Mouse (Mus musculus): ENCODE results near the gene Dennd2d. TPM values are rescaled to one million over a fixed set of nuclear protein-coding genes. Genes with fewer than 3 reads are reported as not detected.

Dennd2d gene
- total and polyA plus RNA-seq, 3 experiments: 4.5 to 8.0 TPM; not detected in 1

- TF ChIP-seq UBTF (IDR thresholded peaks at IDR 0.05; ENCODE audit: borderline replicate concordance, insufficient read depth, low read depth, low read length): no peak
- TF ChIP-seq TAL1 (IDR thresholded peaks at IDR 0.05; ENCODE audit: low read length): no peak
- no peak for TF ChIP-seq ZNF384 (IDR thresholded peaks at IDR 0.05; ENCODE audit: low read depth, low read length)
- no peak for TF ChIP-seq RCOR1 (IDR thresholded peaks at IDR 0.05; ENCODE audit: low read depth, low read length)
- no peak for TF ChIP-seq POLR2AphosphoS2 (IDR thresholded peaks at IDR 0.05; ENCODE audit: low read length)
- no peak for TF ChIP-seq USF1 (IDR thresholded peaks at IDR 0.05; ENCODE audit: low read depth, low read length)
- no peak for TF ChIP-seq KAT2A (conservative IDR thresholded peaks at IDR 0.05; ENCODE audit: low read depth, low read length)
- no peak for TF ChIP-seq SIN3A (IDR thresholded peaks at IDR 0.05; ENCODE audit: low read length)
- TF ChIP-seq MAZ (IDR thresholded peaks at IDR 0.05; ENCODE audit: low read depth, low read length): no peak
- no peak for TF ChIP-seq CTCF (IDR thresholded peaks at IDR 0.05 in 2 of 3, conservative IDR thresholded peaks at IDR 0.05 in 1 of 3; ENCODE audit: control insufficient read depth in 1 of 3, insufficient read depth in 1 of 3, low read depth in 2 of 3, low read length in 3 of 3, poor library complexity in 1 of 3, severe bottlenecking in 1 of 3)
- no peak for TF ChIP-seq RAD21 (IDR thresholded peaks at IDR 0.05; ENCODE audit: low read depth, low read length)
- TF ChIP-seq ZKSCAN1 (IDR thresholded peaks at IDR 0.05; ENCODE audit: low read depth, low read length): no peak
- no peak for TF ChIP-seq USF2 (IDR thresholded peaks at IDR 0.05; ENCODE audit: borderline replicate concordance in 1 of 2, insufficient read depth in 1 of 2, low read depth in 1 of 2, low read length in 2 of 2)
- no peak for TF ChIP-seq CHD2 (IDR thresholded peaks at IDR 0.05; ENCODE audit: low read length)
- no peak for TF ChIP-seq HCFC1 (IDR thresholded peaks at IDR 0.05; ENCODE audit: low read depth, low read length)
- TF ChIP-seq POLR2A (IDR thresholded peaks at IDR 0.05; ENCODE audit: control insufficient read depth in 1 of 2, insufficient read depth in 1 of 2, low read depth in 1 of 2, low read length in 2 of 2, poor library complexity in 1 of 2): no peak
- TF ChIP-seq NELFE (IDR thresholded peaks at IDR 0.05; ENCODE audit: low read depth, low read length): no peak
- no peak for TF ChIP-seq ZC3H11A (IDR thresholded peaks at IDR 0.05; ENCODE audit: low read depth, low read length)
- TF ChIP-seq POLR2AphosphoS5 (IDR thresholded peaks at IDR 0.05; ENCODE audit: borderline replicate concordance, low read depth, low read length): no peak
- Histone ChIP-seq H3K36me3 (ENCODE audit: control insufficient read depth in 1 of 2, insufficient read depth in 2 of 2, low read length in 2 of 2) (no peaks in the 10 kb centered on the region), H3K4me1 (ENCODE audit: control insufficient read depth in 1 of 2, insufficient read depth in 2 of 2, low read length in 2 of 2) (no peaks in the 10 kb centered on the region), H3K79me2 (ENCODE audit: control insufficient read depth, insufficient read depth, low read length, poor library complexity) (no peaks in the 10 kb centered on the region), H3K4me3 (ENCODE audit: control insufficient read depth in 1 of 2, insufficient read depth in 1 of 2, low read depth in 2 of 2, low read length in 2 of 2) (no peak overlapping the region), H3K9ac (ENCODE audit: control insufficient read depth, low read depth, low read length, poor library complexity, severe bottlenecking) (no peak overlapping the region), H3K27ac (ENCODE audit: control insufficient read depth, low read depth, low read length) (no peak overlapping the region), H3K9me3 (replicated peaks; ENCODE audit: insufficient read depth, low read length) (no peaks in the 10 kb centered on the region), H3K27me3 (ENCODE audit: control insufficient read depth in 1 of 2, insufficient read depth in 2 of 2, low read length in 2 of 2) (peaks cover 3% of the 10 kb centered on the region in 2 experiments)
- DNase-seq (ENCODE audit: low read depth, low spot score): no peak
Observed at GRCm38 (mm10) chr3:106457298-106457869, 24.8 kb upstream of the Dennd2d start.

- Histone ChIP-seq H3K4me1 (ENCODE audit: control insufficient read depth in 1 of 2, insufficient read depth in 2 of 2, low read length in 2 of 2) (no peaks in the 10 kb centered on the region; a peak in 1 of 4 replicates), H3K27ac (ENCODE audit: control insufficient read depth, low read depth, low read length) (no peak overlapping the region), H3K9me3 (replicated peaks; ENCODE audit: insufficient read depth, low read length) (no peaks in the 10 kb centered on the region), H3K27me3 (ENCODE audit: control insufficient read depth in 1 of 2, insufficient read depth in 2 of 2, low read length in 2 of 2) (no peaks in the 10 kb centered on the region; a peak in 1 of 4 replicates), H3K36me3 (ENCODE audit: control insufficient read depth in 1 of 2, insufficient read depth in 2 of 2, low read length in 2 of 2) (no peaks in the 10 kb centered on the region), H3K4me3 (ENCODE audit: control insufficient read depth in 1 of 2, insufficient read depth in 1 of 2, low read depth in 2 of 2, low read length in 2 of 2) (no peak overlapping the region), H3K79me2 (ENCODE audit: control insufficient read depth, insufficient read depth, low read length, poor library complexity) (no peaks in the 10 kb centered on the region), H3K9ac (ENCODE audit: control insufficient read depth, low read depth, low read length, poor library complexity, severe bottlenecking) (no peak overlapping the region)
- no peak for DNase-seq (ENCODE audit: low read depth, low spot score)
- TF ChIP-seq ETS1 (IDR thresholded peaks at IDR 0.05; ENCODE audit: low read depth, low read length): no peak
- no peak for TF ChIP-seq NELFE (IDR thresholded peaks at IDR 0.05; ENCODE audit: low read depth, low read length)
- no peak for TF ChIP-seq ZNF384 (IDR thresholded peaks at IDR 0.05; ENCODE audit: low read depth, low read length)
- TF ChIP-seq POLR2AphosphoS5 (IDR thresholded peaks at IDR 0.05; ENCODE audit: borderline replicate concordance, low read depth, low read length): no peak
- no peak for TF ChIP-seq ZKSCAN1 (IDR thresholded peaks at IDR 0.05; ENCODE audit: low read depth, low read length)
- no peak for TF ChIP-seq MAZ (IDR thresholded peaks at IDR 0.05; ENCODE audit: low read depth, low read length)
- no peak for TF ChIP-seq USF1 (IDR thresholded peaks at IDR 0.05; ENCODE audit: low read depth, low read length)
Observed at GRCm38 (mm10) chr3:106462059-106462470, 20.1 kb upstream of the Dennd2d start.
